Mouse (Mus musculus): ENCODE measurements around the gene Gm14322.
"Not testable (repeated sequence)": the region's sequence is repeated elsewhere in the genome, so short reads cannot be mapped to it uniquely, and the experiment has no call there.

Gene Gm14322

DNA sequence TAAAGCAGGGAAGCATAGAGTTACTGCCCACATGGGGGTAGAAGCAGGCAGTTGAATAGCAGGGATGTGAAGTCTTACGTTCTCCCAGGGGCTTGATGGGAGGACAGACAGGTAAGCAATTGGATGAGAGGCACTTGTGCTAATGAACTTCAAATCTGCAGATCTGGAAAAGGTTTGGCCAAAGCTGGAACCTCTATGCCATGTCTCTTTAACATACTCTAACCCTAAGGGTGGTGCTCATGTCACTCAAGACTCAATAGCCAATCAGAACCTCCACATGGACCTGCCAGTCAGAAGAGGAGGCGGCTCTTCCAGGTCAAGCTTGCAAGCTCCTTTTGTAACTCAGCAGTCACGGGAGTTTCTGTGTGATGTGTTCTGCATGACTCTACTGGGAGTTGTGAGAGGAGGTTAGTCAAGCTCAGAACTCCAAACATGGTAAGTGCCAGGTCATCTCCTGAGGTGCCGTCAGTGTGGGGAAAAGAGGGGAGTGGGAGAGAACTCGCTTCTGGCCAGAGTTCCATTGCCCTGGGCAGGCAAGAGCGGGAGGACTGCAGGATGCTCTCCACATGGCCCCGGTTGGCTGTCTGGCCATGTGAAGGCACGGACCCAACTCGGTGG lies at the start of gene Gm14322:
Gene Gm14322, plus strand, starts transcription at position 348 of the 618 bp plus-strand sequence.
- peak; percentile 13 for DNase-seq (ENCODE audit: low spot score)

DNA sequence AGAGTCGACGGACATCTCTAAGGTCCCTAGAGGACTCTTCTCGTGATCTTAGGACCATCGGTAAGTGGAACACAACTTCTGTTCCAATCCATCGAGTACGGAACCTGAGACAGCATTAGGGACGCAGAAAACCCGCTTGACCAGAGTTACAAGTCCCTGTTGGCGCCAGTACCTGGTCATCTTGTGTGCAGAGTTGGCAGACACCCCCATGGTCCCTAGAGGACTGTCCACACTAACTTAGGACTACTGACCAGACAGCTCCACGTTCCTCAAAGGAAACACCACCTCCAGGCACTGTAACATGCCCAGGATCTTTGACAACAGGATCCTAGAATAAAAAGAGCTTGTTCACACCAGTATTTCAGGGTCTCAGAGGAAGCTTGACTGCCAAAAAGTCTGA lies 17.6 kb upstream of the Gm14322 start:
- DNase-seq (ENCODE audit: low spot score), result not testable (repeated sequence)

DNA sequence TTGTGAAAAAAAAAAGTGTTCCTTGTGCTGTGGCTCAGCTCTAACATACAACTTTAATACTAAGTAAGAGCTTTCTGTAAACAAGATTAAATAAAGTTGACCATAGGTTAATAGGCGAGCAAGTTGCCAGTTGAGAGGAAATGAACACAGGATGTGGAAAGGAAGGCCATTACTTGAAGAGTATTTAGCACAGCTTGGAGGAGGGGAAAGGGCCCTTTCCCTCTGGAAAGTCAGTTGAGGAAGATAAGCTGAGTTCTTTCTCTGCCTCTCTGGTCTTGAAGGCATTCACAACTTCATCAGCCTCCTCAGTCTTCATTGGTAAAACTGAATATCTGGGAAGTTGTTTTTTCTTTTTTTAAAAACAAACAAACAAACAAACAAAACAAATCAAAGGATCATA lies 28.3 kb downstream of the Gm14322 start:
- not testable (repeated sequence) for DNase-seq (ENCODE audit: low spot score)

DNA sequence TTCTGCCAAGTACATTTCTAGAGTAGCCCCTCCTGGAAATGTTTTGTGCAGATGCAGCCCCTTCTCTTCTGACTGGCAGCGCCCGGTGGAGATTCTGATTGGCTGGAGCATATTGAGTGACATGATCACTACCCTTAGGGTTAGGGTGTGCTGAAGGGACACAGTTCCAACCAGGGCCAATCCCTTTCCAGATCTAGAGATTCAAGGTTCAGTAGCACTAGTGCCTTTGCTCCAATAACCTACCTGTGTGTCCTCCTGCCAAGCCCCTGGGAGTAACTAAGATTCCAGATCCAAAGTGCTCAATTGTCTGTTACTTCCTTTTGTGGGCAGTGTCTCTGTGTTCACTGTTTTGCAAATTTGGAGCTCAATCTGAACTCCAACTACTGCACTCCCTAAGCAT lies 47.1 kb downstream of the Gm14322 start:
- DNase-seq (ENCODE audit: low spot score), result not testable (repeated sequence)
